Mouse (Mus musculus): Measurements from ENCODE around the gene Apc2. TPM values are rescaled to one million over a fixed set of nuclear protein-coding genes. Genes with fewer than 3 reads are reported as not detected.

Gene Apc2
- polyA plus RNA-seq, 1 experiment from 2014 or later = 1.4 TPM

DNA sequence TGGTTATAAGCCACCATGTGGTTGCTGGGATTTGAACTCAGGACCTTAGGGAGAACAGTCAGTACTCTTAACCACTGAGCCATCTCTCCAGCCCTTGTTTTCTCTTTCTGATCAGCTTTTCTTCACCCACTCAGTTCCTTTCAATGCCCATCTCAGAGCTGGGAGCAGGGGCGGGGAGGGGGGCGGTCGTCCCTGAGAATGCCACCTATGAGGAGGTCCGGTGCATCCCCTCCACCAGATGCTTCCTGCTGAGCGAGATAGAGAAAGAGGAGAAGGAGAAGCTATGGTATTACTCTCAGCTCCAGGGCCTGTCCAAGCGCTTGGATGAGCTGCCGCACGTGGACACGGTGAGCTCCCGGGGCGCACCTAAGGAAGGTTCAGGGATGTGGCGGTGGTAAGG is 8.7 kb downstream of the Apc2 start:
- Histone ChIP-seq H3K36me3 (ENCODE audit: control insufficient read depth, insufficient read depth, low read length) (no peaks in the 10 kb centered on the region), H3K4me1 (ENCODE audit: control insufficient read depth in 2 of 2, insufficient read depth in 2 of 2, low read length in 2 of 2) (peaks cover 4 to 8% of the 10 kb centered on the region in 2 experiments; a peak in 2 of 4 replicates), H3K27ac (replicated peaks in 1 of 2; ENCODE audit: control insufficient read depth in 1 of 2, insufficient read depth in 1 of 2, low read depth in 2 of 2, low read length in 2 of 2) (no peak overlapping the region), H3K27me3 (ENCODE audit: control insufficient read depth, insufficient read depth, low read length) (peaks cover 90% of the 10 kb centered on the region), H3K4me3 (ENCODE audit: control insufficient read depth in 1 of 2, insufficient read depth in 1 of 2, low read depth in 1 of 2, low read length in 2 of 2) (no peak overlapping the region), H3K9ac (ENCODE audit: low read length) (no peak overlapping the region), H3K9me3 (ENCODE audit: control insufficient read depth, low read length) (no peaks in the 10 kb centered on the region), H3K4me2 (ENCODE audit: low read length) (peak overlapping the region; percentile 1; the same call in 1 of the 2 replicates)
- no peak for ATAC-seq (ENCODE audit: insufficient number of reproducible peaks, insufficient read depth, low FRiP score, low read depth)
- WGBS = 18% methylated on average over 12 of the region's 12 CpGs

DNA sequence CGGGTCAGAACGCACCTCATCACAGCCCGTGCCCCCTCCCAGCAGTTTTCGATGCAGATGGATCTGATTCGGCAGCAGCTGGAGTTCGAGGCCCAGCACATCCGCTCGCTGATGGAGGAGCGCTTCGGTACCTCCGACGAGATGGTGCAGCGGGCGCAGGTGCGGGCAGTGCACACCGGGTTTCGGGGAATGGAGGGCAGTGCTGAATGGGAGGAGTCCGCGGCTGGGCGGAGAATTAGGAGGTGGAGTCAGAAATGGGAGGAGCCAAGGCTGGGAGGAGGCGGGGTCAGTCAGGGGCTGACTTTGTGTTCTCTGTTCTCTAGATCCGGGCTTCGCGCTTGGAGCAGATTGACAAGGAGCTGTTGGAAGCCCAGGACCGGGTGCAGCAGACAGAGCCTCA is 9.1 kb downstream of the Apc2 start:
- peaks cover 88% of the 10 kb centered on the region for H3K27me3 ChIP-seq (ENCODE audit: control insufficient read depth, insufficient read depth, low read length)

DNA sequence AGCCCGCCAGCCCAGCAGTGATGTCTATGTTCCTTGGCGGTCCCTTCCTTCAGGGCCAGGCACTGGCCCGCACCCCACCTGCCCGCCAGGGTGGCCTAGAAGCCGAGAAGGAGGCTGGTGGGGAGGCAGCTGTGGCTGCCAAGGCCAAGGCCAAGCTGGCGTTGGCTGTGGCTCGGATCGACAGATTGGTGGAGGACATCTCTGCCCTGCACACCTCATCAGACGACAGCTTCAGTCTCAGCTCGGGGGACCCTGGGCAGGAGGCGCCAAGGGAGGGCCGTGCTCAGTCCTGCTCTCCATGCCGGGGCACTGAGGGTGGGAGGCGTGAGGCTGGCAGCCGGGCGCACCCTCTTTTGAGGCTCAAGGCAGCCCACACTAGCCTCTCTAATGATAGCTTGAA is 15.8 kb downstream of the Apc2 start:
- Histone ChIP-seq H3K36me3 (ENCODE audit: control insufficient read depth, insufficient read depth, low read length) (no peaks in the 10 kb centered on the region), H3K9me3 (ENCODE audit: control insufficient read depth, low read length) (no peaks in the 10 kb centered on the region), H3K9ac (ENCODE audit: low read length) (no peak overlapping the region), H3K4me3 (ENCODE audit: control insufficient read depth in 1 of 2, insufficient read depth in 1 of 2, low read depth in 1 of 2, low read length in 2 of 2) (no peak overlapping the region), H3K4me2 (ENCODE audit: low read length) (no peak overlapping the region), H3K27ac (replicated peaks in 1 of 2; ENCODE audit: control insufficient read depth in 1 of 2, insufficient read depth in 1 of 2, low read depth in 2 of 2, low read length in 2 of 2) (no peak overlapping the region), H3K4me1 (ENCODE audit: control insufficient read depth in 2 of 2, insufficient read depth in 2 of 2, low read length in 2 of 2) (peaks cover 18 to 30% of the 10 kb centered on the region in 2 experiments), H3K27me3 (ENCODE audit: control insufficient read depth, insufficient read depth, low read length) (peaks cover 84% of the 10 kb centered on the region)
- ATAC-seq (ENCODE audit: insufficient number of reproducible peaks, insufficient read depth, low FRiP score, low read depth) = no peak
- 76% methylated on average over 16 of the region's 16 CpGs for WGBS

More for the DNA sequence above, 9.1 kb downstream of the Apc2 start:
- Histone ChIP-seq H3K36me3 (ENCODE audit: control insufficient read depth, insufficient read depth, low read length) (no peaks in the 10 kb centered on the region), H3K27ac (replicated peaks in 1 of 2; ENCODE audit: control insufficient read depth in 1 of 2, insufficient read depth in 1 of 2, low read depth in 2 of 2, low read length in 2 of 2) (no peak overlapping the region), H3K4me3 (ENCODE audit: control insufficient read depth in 1 of 2, insufficient read depth in 1 of 2, low read depth in 1 of 2, low read length in 2 of 2) (no peak overlapping the region), H3K4me1 (ENCODE audit: control insufficient read depth in 2 of 2, insufficient read depth in 2 of 2, low read length in 2 of 2) (peaks cover 4 to 8% of the 10 kb centered on the region in 2 experiments; a peak in 2 of 4 replicates), H3K9me3 (ENCODE audit: control insufficient read depth, low read length) (no peaks in the 10 kb centered on the region), H3K9ac (ENCODE audit: low read length) (no peak overlapping the region), H3K4me2 (ENCODE audit: low read length) (peak overlapping the region; percentile 1; the same call in 1 of the 2 replicates)
- 7% methylated on average over 25 of the region's 25 CpGs for WGBS
- ATAC-seq (ENCODE audit: insufficient number of reproducible peaks, insufficient read depth, low FRiP score, low read depth) = no peak

DNA sequence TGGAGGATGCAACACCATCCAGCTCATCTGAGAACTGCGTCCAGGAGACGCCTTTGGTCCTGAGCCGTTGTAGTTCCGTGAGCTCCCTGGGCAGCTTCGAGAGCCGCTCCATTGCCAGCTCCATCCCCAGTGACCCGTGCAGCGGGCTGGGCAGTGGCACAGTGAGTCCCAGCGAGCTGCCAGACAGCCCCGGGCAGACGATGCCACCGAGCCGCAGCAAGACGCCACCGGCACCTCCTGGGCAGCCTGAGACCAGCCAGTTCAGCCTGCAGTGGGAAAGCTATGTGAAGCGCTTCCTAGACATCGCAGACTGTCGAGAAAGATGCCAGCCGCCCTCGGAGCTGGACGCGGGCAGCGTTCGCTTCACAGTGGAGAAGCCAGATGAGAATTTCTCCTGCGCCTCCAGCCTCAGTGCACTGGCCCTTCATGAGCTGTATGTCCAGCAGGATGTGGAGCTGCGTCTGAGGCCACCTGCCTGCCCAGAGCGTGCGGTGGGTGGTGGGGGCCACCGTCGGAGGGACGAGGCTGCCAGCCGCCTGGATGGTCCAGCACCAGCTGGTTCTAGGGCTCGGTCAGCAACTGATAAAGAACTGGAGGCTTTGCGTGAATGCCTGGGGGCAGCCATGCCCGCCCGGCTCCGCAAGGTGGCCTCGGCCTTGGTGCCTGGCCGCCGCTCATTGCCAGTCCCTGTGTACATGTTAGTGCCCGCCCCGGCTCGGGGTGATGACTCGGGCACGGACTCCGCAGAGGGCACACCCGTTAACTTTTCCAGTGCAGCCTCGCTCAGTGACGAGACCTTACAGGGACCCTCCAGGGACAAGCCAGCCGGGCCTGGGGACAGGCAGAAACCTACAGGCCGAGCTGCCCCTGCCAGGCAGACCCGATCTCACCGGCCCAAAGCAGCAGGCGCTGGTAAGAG is 17.1 kb downstream of the Apc2 start:
- Histone ChIP-seq H3K27me3 (ENCODE audit: control insufficient read depth, insufficient read depth, low read length) (peaks cover 79% of the 10 kb centered on the region), H3K4me1 (ENCODE audit: control insufficient read depth in 2 of 2, insufficient read depth in 2 of 2, low read length in 2 of 2) (peaks cover 22 to 40% of the 10 kb centered on the region in 2 experiments), H3K4me3 (ENCODE audit: control insufficient read depth in 1 of 2, insufficient read depth in 1 of 2, low read depth in 1 of 2, low read length in 2 of 2) (no peak overlapping the region), H3K4me2 (ENCODE audit: low read length) (no peak overlapping the region), H3K9me3 (ENCODE audit: control insufficient read depth, low read length) (no peaks in the 10 kb centered on the region), H3K27ac (replicated peaks in 1 of 2; ENCODE audit: control insufficient read depth in 1 of 2, insufficient read depth in 1 of 2, low read depth in 2 of 2, low read length in 2 of 2) (no peak overlapping the region), H3K9ac (ENCODE audit: low read length) (no peak overlapping the region), H3K36me3 (ENCODE audit: control insufficient read depth, insufficient read depth, low read length) (peaks cover 3% of the 10 kb centered on the region; the same call in 1 of the 2 replicates)
- ATAC-seq (ENCODE audit: insufficient number of reproducible peaks, insufficient read depth, low FRiP score, low read depth) = no peak
- WGBS = 55% methylated on average over 54 of the region's 54 CpGs

DNA sequence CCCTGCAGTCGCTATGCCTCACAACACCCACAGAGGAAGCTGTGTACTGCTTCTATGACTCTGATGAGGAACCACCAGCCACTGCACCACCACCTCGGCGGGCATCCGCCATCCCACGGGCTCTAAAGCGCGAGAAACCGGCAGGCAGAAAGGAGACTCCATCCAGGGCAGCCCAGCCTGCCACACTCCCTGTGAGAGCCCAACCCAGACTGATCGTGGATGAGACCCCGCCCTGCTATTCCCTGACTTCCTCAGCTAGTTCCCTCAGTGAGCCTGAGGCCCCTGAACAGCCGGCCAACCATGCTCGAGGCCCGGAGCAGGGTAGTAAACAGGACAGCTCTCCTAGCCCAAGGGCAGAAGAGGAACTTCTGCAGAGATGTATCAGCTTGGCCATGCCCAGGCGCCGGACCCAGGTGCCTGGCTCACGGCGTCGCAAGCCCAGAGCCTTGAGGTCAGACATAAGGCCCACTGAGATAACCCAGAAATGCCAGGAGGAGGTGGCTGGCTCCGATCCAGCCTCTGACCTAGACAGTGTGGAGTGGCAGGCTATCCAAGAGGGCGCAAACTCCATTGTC is 17.9 kb downstream of the Apc2 start:
- peaks cover 75% of the 10 kb centered on the region for H3K27me3 ChIP-seq (ENCODE audit: control insufficient read depth, insufficient read depth, low read length)
- H3K36me3 ChIP-seq (ENCODE audit: control insufficient read depth, insufficient read depth, low read length) = peaks cover 11% of the 10 kb centered on the region
- peaks cover 22 to 40% of the 10 kb centered on the region in 2 experiments for H3K4me1 ChIP-seq (ENCODE audit: control insufficient read depth in 2 of 2, insufficient read depth in 2 of 2, low read length in 2 of 2)
- no peaks in the 10 kb centered on the region for H3K9me3 ChIP-seq (ENCODE audit: control insufficient read depth, low read length)
- peak overlapping the region; percentile 21; the same call in 1 of the 2 replicates for H3K4me2 ChIP-seq (ENCODE audit: low read length)
- peak overlapping the region; percentile 34 for H3K9ac ChIP-seq (ENCODE audit: low read length)
- 21% methylated on average over 20 of the region's 20 CpGs for WGBS
- H3K4me3 ChIP-seq (ENCODE audit: control insufficient read depth in 1 of 2, insufficient read depth in 1 of 2, low read depth in 1 of 2, low read length in 2 of 2) = no peak overlapping the region; a peak in 1 of 4 replicates
- no peak overlapping the region for H3K27ac ChIP-seq (replicated peaks in 1 of 2; ENCODE audit: control insufficient read depth in 1 of 2, insufficient read depth in 1 of 2, low read depth in 2 of 2, low read length in 2 of 2)
- ATAC-seq (ENCODE audit: insufficient number of reproducible peaks, insufficient read depth, low FRiP score, low read depth) = no peak

DNA sequence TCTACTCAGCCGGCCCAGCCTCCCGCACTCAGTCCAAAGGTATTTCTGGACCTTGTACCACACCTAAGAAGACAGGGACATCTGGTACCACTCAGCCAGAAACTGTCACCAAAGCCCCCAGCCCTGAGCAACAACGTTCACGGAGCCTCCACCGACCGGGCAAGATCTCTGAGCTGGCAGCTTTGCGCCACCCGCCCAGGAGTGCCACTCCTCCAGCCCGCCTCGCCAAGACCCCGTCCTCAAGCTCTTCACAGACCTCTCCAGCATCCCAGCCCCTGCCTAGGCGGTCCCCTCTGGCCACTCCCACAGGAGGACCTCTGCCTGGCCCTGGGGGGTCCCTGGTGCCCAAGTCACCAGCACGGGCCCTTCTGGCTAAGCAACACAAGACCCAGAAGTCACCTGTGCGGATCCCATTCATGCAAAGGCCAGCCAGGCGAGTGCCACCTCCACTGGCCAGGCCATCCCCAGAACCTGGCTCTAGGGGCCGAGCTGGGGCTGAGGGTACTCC is 18.8 kb downstream of the Apc2 start:
- Histone ChIP-seq H3K9ac (ENCODE audit: low read length) (0 out of 2 replicates have a peak overlapping the region, but pooled peaks have one; percentile 16), H3K27ac (replicated peaks in 1 of 2; ENCODE audit: control insufficient read depth in 1 of 2, insufficient read depth in 1 of 2, low read depth in 2 of 2, low read length in 2 of 2) (no peak overlapping the region), H3K9me3 (ENCODE audit: control insufficient read depth, low read length) (no peaks in the 10 kb centered on the region), H3K4me2 (ENCODE audit: low read length) (no peak overlapping the region), H3K27me3 (ENCODE audit: control insufficient read depth, insufficient read depth, low read length) (peaks cover 68% of the 10 kb centered on the region), H3K4me1 (ENCODE audit: control insufficient read depth in 2 of 2, insufficient read depth in 2 of 2, low read length in 2 of 2) (peaks cover 23 to 44% of the 10 kb centered on the region in 2 experiments), H3K36me3 (ENCODE audit: control insufficient read depth, insufficient read depth, low read length) (peaks cover 15% of the 10 kb centered on the region), H3K4me3 (ENCODE audit: control insufficient read depth in 1 of 2, insufficient read depth in 1 of 2, low read depth in 1 of 2, low read length in 2 of 2) (no peak overlapping the region)
- 31% methylated on average over 14 of the region's 16 CpGs for WGBS
- ATAC-seq (ENCODE audit: insufficient number of reproducible peaks, insufficient read depth, low FRiP score, low read depth) = no peak

DNA sequence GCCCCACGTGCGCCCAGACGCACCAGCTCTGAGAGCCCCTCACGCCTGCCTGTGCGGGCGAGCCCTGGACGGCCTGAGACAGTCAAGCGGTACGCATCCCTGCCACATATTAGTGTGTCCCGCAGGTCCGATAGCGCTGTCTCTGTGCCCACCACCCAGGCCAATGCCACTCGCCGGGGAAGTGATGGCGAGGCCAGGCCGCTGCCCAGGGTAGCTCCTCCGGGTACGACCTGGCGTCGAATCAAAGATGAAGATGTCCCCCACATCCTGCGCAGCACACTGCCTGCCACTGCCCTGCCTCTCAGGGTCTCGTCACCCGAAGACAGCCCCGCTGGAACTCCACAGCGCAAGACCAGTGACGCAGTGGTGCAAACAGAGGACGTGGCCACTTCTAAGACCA is 19.5 kb downstream of the Apc2 start:
- peaks cover 25 to 47% of the 10 kb centered on the region in 2 experiments for H3K4me1 ChIP-seq (ENCODE audit: control insufficient read depth in 2 of 2, insufficient read depth in 2 of 2, low read length in 2 of 2)
- no peak overlapping the region for H3K4me3 ChIP-seq (ENCODE audit: control insufficient read depth in 1 of 2, insufficient read depth in 1 of 2, low read depth in 1 of 2, low read length in 2 of 2)
- 44% methylated on average over 27 of the region's 27 CpGs for WGBS
- H3K9ac ChIP-seq (ENCODE audit: low read length) = peak overlapping the region; percentile 40; the same call in 1 of the 2 replicates
- 0 out of 2 replicates have a peak overlapping the region, but pooled peaks have one; percentile 1 for H3K4me2 ChIP-seq (ENCODE audit: low read length)
- H3K27me3 ChIP-seq (ENCODE audit: control insufficient read depth, insufficient read depth, low read length) = peaks cover 67% of the 10 kb centered on the region
- no peaks in the 10 kb centered on the region for H3K9me3 ChIP-seq (ENCODE audit: control insufficient read depth, low read length)
- no peak overlapping the region for H3K27ac ChIP-seq (replicated peaks in 1 of 2; ENCODE audit: control insufficient read depth in 1 of 2, insufficient read depth in 1 of 2, low read depth in 2 of 2, low read length in 2 of 2)
- no peak for ATAC-seq (ENCODE audit: insufficient number of reproducible peaks, insufficient read depth, low FRiP score, low read depth)
- peaks cover 15% of the 10 kb centered on the region for H3K36me3 ChIP-seq (ENCODE audit: control insufficient read depth, insufficient read depth, low read length)
